Mouse (Mus musculus) spleen, adult 2 months (tissue): ENCODE data around the gene Slc16a10.

Experiments
- CTCF ChIP-seq: fragments of 200-500 bp; IDR thresholded peaks from 2 replicates; pipeline ENCODE4 v1.5.1; 2011; ENCODE audit warnings: mild to moderate bottlenecking, inconsistent platforms; ENCODE audit not compliant: insufficient read depth, insufficient read length, insufficient replicate concordance; ENCODE audit errors: extremely low read depth
- POLR2A ChIP-seq: fragments of 200-500 bp; IDR thresholded peaks from 2 replicates; pipeline ENCODE4 v1.6.1; 2011; ENCODE audit warnings: low read depth, low read length, inconsistent platforms

DNA sequence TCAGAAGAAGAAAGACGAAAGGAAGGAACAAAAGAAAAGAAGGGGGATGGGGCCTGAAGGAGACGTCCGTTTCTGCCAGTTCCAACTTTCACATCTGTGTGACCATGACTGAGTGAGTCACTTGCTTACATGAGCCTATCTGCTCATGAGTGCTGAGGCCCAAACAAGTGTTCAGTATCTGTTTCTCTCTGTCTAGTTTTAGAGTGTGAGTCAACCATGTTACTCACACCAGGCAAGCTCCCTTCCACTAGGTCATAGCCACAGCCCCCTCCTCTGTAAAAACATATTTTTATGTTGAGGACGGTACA, 10.4 kb upstream of the Slc16a10 start:
- TF ChIP-seq CTCF (no peak), POLR2A (no peak)
